Mouse (Mus musculus) liver, adult 10 weeks (tissue): ENCODE results near the gene Crtc2. TPM values are rescaled to one million over a fixed set of nuclear protein-coding genes. Genes with fewer than 3 reads are reported as not detected.

Experiments
- polyA plus RNA-seq: library from polyadenylated mRNA; stranded (reverse); fragments of 350-450 nt; fragmentation: Illumina TruSeq; extraction: RNeasy Lipid Tissue Mini Kit (QIAGEN cat#74804); gene quantifications from one replicate; pipeline ENCODE4 v1.2.3, GENCODE M21; 2014; ENCODE audit warnings: low read depth, low replicate concordance

Crtc2 gene
- polyA plus RNA-seq: 12.9 TPM

GRCm38 (mm10) chr3:90253653-90254418 is at the start of gene Crtc2:
Crtc2 (plus strand) TSS chr3:90254163.

GRCm38 (mm10) chr3:90213377-90213866 is 40.5 kb upstream of the Crtc2 start, which contains the start of the genes Rps27 and Rab13:
Rps27 (minus strand) TSS chr3:90213651.
Rab13 (plus strand) TSS chr3:90213695.

GRCm38 (mm10) chr3:90231507-90232333 is 22.2 kb upstream of the Crtc2 start, which contains the start of gene Jtb:
Jtb (plus strand) TSS chr3:90231597.

GRCm38 (mm10) chr3:90242984-90243775 is 10.8 kb upstream of the Crtc2 start, which contains the start of gene Creb3l4:
Creb3l4 (minus strand) TSS chr3:90243512.

GRCm38 (mm10) chr3:90247960-90248745 is 5.8 kb upstream of the Crtc2 start, which contains the start of gene Slc39a1:
Slc39a1 (plus strand) TSS chr3:90248172.

GRCm38 (mm10) chr3:90265034-90265931 is 11.3 kb downstream of the Crtc2 start, which contains the start of gene Dennd4b:
Dennd4b (plus strand) TSS chr3:90265185.

GRCm38 (mm10) chr3:90292345-90293275 is 38.6 kb downstream of the Crtc2 start, which contains the start of gene Gatad2b:
Gatad2b (plus strand) TSS chr3:90293178.

Other genes starting within 250 kb of the Crtc2 start
- gene 4933434E20Rik, start 202.5 kb upstream of the Crtc2 start, polyA plus RNA-seq: 60.0 TPM
- gene Ubap2l, start 201.5 kb upstream of the Crtc2 start, polyA plus RNA-seq: 36.7 TPM
- 75.3 TPM for gene Tpm3, start 181.5 kb upstream of the Crtc2 start, polyA plus RNA-seq
- gene Nup210l, start 150.0 kb upstream of the Crtc2 start, polyA plus RNA-seq: not detected
- gene Rps27, start 40.5 kb upstream of the Crtc2 start, polyA plus RNA-seq: 676 TPM
- 3.8 TPM for gene Rab13, start 40.5 kb upstream of the Crtc2 start, polyA plus RNA-seq
- 93.3 TPM for gene Jtb, start 22.6 kb upstream of the Crtc2 start, polyA plus RNA-seq
- gene Creb3l4, start 10.7 kb upstream of the Crtc2 start, polyA plus RNA-seq: not detected
- gene Slc39a1, start 6.0 kb upstream of the Crtc2 start, polyA plus RNA-seq: 57.5 TPM
- gene Dennd4b, start 11.0 kb downstream of the Crtc2 start, polyA plus RNA-seq: 0.87 TPM
- 13.4 TPM for gene Gatad2b, start 39.0 kb downstream of the Crtc2 start, polyA plus RNA-seq
- not detected for gene Slc27a3, start 135.8 kb downstream of the Crtc2 start, polyA plus RNA-seq
- gene Ints3, start 179.5 kb downstream of the Crtc2 start, polyA plus RNA-seq: 3.6 TPM
- gene Npr1, start 211.7 kb downstream of the Crtc2 start, polyA plus RNA-seq: 3.0 TPM
- gene Ilf2, start 222.0 kb downstream of the Crtc2 start, polyA plus RNA-seq: 16.2 TPM
- 31.9 TPM for gene Snapin, start 236.9 kb downstream of the Crtc2 start, polyA plus RNA-seq